ENCODE assay signal across 10 mouse cellular contexts in genomic region chr2:152450241-152450640, GRCm38 (mm10). TPM values are rescaled to one million over a fixed set of nuclear protein-coding genes. Genes with fewer than 3 reads are reported as not detected.
DNase-seq lines count a peak whose midpoint lies in the region; ATAC-seq and TF ChIP-seq lines count a peak whose summit lies in the region.
"Had no signal": no experiment of that assay in that cellular context is flagged by ENCODE, and none has a peak within 500 bp of the region (broad histone marks: within the 10 kb centered on the region; RNA-seq: fewer than 3 reads in every experiment).

No protein-coding gene starts in this region.

- H3K9ac ChIP-seq in neural tube, embryonic 15.5 days (replicated peaks) = no peak overlapping the region
- H3K9ac ChIP-seq in hindbrain, postnatal 0 days (replicated peaks; ENCODE audit: low read length) = no peak overlapping the region
- H3K9ac ChIP-seq: neural tube, embryonic 12.5 days had no signal

- peak; percentile 78 for TF ChIP-seq CTCF in hindbrain, postnatal 0 days (IDR thresholded peaks at IDR 0.05; ENCODE audit: low read depth)

- no peak overlapping the region for H3K27ac ChIP-seq in neural tube, embryonic 15.5 days (replicated peaks)
- no peak overlapping the region for H3K27ac ChIP-seq in hindbrain, postnatal 0 days
- H3K27ac ChIP-seq: neural tube, embryonic 12.5 days had no signal

- no peak for ATAC-seq in neural tube, embryonic 15.5 days (ENCODE audit: low FRiP score)
- peak; percentile 46; the same call in 1 of the 2 replicates for ATAC-seq in hindbrain, postnatal 0 days

- no peaks in the 10 kb centered on the region for H3K27me3 ChIP-seq in neural tube, embryonic 15.5 days (replicated peaks)
- H3K27me3 ChIP-seq in hindbrain, postnatal 0 days (ENCODE audit: insufficient read depth, low read length) = no peaks in the 10 kb centered on the region

- no peaks in the 10 kb centered on the region for H3K9me3 ChIP-seq in neural tube, embryonic 15.5 days (replicated peaks)
- H3K9me3 ChIP-seq in hindbrain, postnatal 0 days (ENCODE audit: low read length) = no peaks in the 10 kb centered on the region
- H3K9me3 ChIP-seq: neural tube, embryonic 12.5 days had no signal

- intact Hi-C loops in left cerebral cortex, postnatal 4 days (cut with DNase I) = no loop called here

- no peak overlapping the region for H3K4me3 ChIP-seq in neural tube, embryonic 15.5 days (replicated peaks)
- no peak overlapping the region for H3K4me3 ChIP-seq in hindbrain, postnatal 0 days (ENCODE audit: low read length)
- H3K4me3 ChIP-seq: neural tube, embryonic 12.5 days had no signal

- DNase-seq in adrenal gland, adult (ENCODE audit: inconsistent age in 2 of 2, low spot score in 1 of 2) = peak; percentile 51 to 86
- no peak for DNase-seq in adrenal gland, adult 8-10 months
- DNase-seq in neural tube, embryonic 10.5 days (ENCODE audit: extremely low spot score, low spot score) = peak; percentile 63
- DNase-seq in cerebellum, adult 9-10 months = peak; percentile 75
- DNase-seq in hindbrain, postnatal 0 days (ENCODE audit: low spot score) = peak; percentile 81
- DNase-seq in left cerebral cortex, postnatal 4 days = peak; percentile 73
- DNase-seq in right cerebral cortex, adult 18-20 months = peak; percentile 56

- H3K4me1 ChIP-seq in neural tube, embryonic 15.5 days = no peaks in the 10 kb centered on the region
- no peaks in the 10 kb centered on the region for H3K4me1 ChIP-seq in hindbrain, postnatal 0 days (ENCODE audit: insufficient read depth, low read length)
- H3K4me1 ChIP-seq: neural tube, embryonic 12.5 days had no signal

- H3K4me2 ChIP-seq in neural tube, embryonic 15.5 days = no peak overlapping the region
- no peak overlapping the region for H3K4me2 ChIP-seq in hindbrain, postnatal 0 days (ENCODE audit: low read depth, low read length)
- H3K4me2 ChIP-seq: neural tube, embryonic 12.5 days had no signal

- H3K36me3 ChIP-seq in neural tube, embryonic 15.5 days = no peaks in the 10 kb centered on the region
- no peaks in the 10 kb centered on the region for H3K36me3 ChIP-seq in hindbrain, postnatal 0 days (ENCODE audit: insufficient read depth, low read length)
- H3K36me3 ChIP-seq: neural tube, embryonic 12.5 days had no signal

- WGBS in neural tube, embryonic 15.5 days = 3% methylated on average over 5 of the region's 5 CpGs
- 2% methylated on average over 5 of the region's 5 CpGs for WGBS in hindbrain, postnatal 0 days

RNA-seq across cellular contexts. Expression of gene Defb23, which starts 14.2 kb away (rescaled TPM):
- not detected for total RNA-seq in adrenal gland, adult 8-10 months (2022)
- polyA plus RNA-seq in neural tube, embryonic 15.5 days (2015; fragmentation: Nextera tagmentation; extraction: Ambion mirVana) = not detected in 2 replicates
- total RNA-seq in hindbrain, postnatal 0 days (2014; rRNA removed) = not detected in 2 replicates
- not detected in 2 replicates for polyA plus RNA-seq in hindbrain, postnatal 0 days (2015; fragmentation: Nextera tagmentation; extraction: Ambion mirVana)
- not detected for total RNA-seq in left cerebral cortex, postnatal 4 days (2021)
- polyA plus RNA-seq: heart, embryonic 14.5 days; neural tube, embryonic 12.5 days had no signal

RNA-seq across cellular contexts. Expression of gene Defb20, which starts 26.6 kb away (rescaled TPM):
- not detected for total RNA-seq in adrenal gland, adult 8-10 months (2022)
- polyA plus RNA-seq in neural tube, embryonic 15.5 days (2015; fragmentation: Nextera tagmentation; extraction: Ambion mirVana) = not detected in 2 replicates
- not detected in 2 replicates for total RNA-seq in hindbrain, postnatal 0 days (2014; rRNA removed)
- polyA plus RNA-seq in hindbrain, postnatal 0 days (2015; fragmentation: Nextera tagmentation; extraction: Ambion mirVana) = not detected in 2 replicates
- not detected for total RNA-seq in left cerebral cortex, postnatal 4 days (2021)
- polyA plus RNA-seq: heart, embryonic 14.5 days; neural tube, embryonic 12.5 days had no signal

RNA-seq across cellular contexts. Expression of gene 6820408C15Rik, which starts 34.9 kb away (rescaled TPM):
- total RNA-seq in adrenal gland, adult 8-10 months (2022) = under 1 TPM; 0.32 to 0.51 (median 0.42) TPM
- polyA plus RNA-seq in neural tube, embryonic 15.5 days (2015; fragmentation: Nextera tagmentation; extraction: Ambion mirVana) = 1.2 and 1.5 TPM in 2 replicates
- 2.3 and 3.9 TPM in 2 replicates for total RNA-seq in hindbrain, postnatal 0 days (2014; rRNA removed)
- polyA plus RNA-seq in hindbrain, postnatal 0 days (2015; fragmentation: Nextera tagmentation; extraction: Ambion mirVana) = 3.6 and 4.0 TPM in 2 replicates
- 1 to 10 TPM; 2.6 to 3.1 TPM for total RNA-seq in left cerebral cortex, postnatal 4 days (2021)

RNA-seq across cellular contexts. Expression of gene Zcchc3, which starts 35.4 kb away (rescaled TPM):
- total RNA-seq in adrenal gland, adult 8-10 months (2022) = 10 to 100 TPM in 1 of 4 experiments, 1 to 10 TPM in 3; 7.9 to 11.2 (median 9.2) TPM
- polyA plus RNA-seq in neural tube, embryonic 15.5 days (2015; fragmentation: Nextera tagmentation; extraction: Ambion mirVana) = 17.5 and 18.7 TPM in 2 replicates
- total RNA-seq in hindbrain, postnatal 0 days (2014; rRNA removed) = 17.4 TPM in 2 replicates
- polyA plus RNA-seq in hindbrain, postnatal 0 days (2015; fragmentation: Nextera tagmentation; extraction: Ambion mirVana) = 15.8 and 16.1 TPM in 2 replicates
- 10 to 100 TPM; 12.5 to 13.8 TPM for total RNA-seq in left cerebral cortex, postnatal 4 days (2021)

RNA-seq across cellular contexts. Expression of gene Defb22, which starts 39.7 kb away (rescaled TPM):
- total RNA-seq in adrenal gland, adult 8-10 months (2022) = not detected
- not detected in 2 replicates for polyA plus RNA-seq in neural tube, embryonic 15.5 days (2015; fragmentation: Nextera tagmentation; extraction: Ambion mirVana)
- total RNA-seq in hindbrain, postnatal 0 days (2014; rRNA removed) = not detected in 2 replicates
- not detected in 2 replicates for polyA plus RNA-seq in hindbrain, postnatal 0 days (2015; fragmentation: Nextera tagmentation; extraction: Ambion mirVana)
- not detected for total RNA-seq in left cerebral cortex, postnatal 4 days (2021)
- polyA plus RNA-seq: heart, embryonic 14.5 days; neural tube, embryonic 12.5 days had no signal
